Mouse (Mus musculus) limb, embryonic 10.5 days (tissue): ENCODE measurements at regions not wholly inside any gene's neighbourhood (a gene's known extent, or its start where the extent isn't known, plus 50 kb on each side); places are given as distances from the start of the nearest gene placed in this dataset.

Experiments used
- DNase-seq: peaks from one replicate; pipeline ENCODE4 v3.0.0-alpha.2; 2017; ENCODE audit warnings: low spot score
- H3K27ac ChIP-seq: fragments of 300-500 bp; sonication (generic); 2 replicates; pipeline ENCODE4 v1.5.1; 2016; ENCODE audit warnings: mild to moderate bottlenecking
- H3K27me3 ChIP-seq: fragments of 300-500 bp; sonication (generic); 2 replicates; pipeline ENCODE4 v1.6.1; 2016; ENCODE audit warnings: low read depth, mild to moderate bottlenecking; ENCODE audit not compliant: poor library complexity, severe bottlenecking
- H3K36me3 ChIP-seq: fragments of 300-500 bp; sonication (generic); 2 replicates; pipeline ENCODE4 v1.6.1; 2016; ENCODE audit warnings: mild to moderate bottlenecking, moderate library complexity
- H3K4me1 ChIP-seq: fragments of 300-500 bp; sonication (generic); 2 replicates; pipeline ENCODE4 v1.6.1; 2016
- H3K4me3 ChIP-seq: fragments of 300-500 bp; sonication (generic); 2 replicates; pipeline ENCODE4 v1.5.1; 2016; ENCODE audit warnings: mild to moderate bottlenecking, moderate library complexity
- H3K9me3 ChIP-seq: fragments of 300-500 bp; sonication (generic); replicated peaks from 2 replicates; pipeline ENCODE4 v1.6.1; 2016; ENCODE audit warnings: mild to moderate bottlenecking
- WGBS: fragments of 180-500 bp; shearing (Covaris S2); methylation state at CpG from one replicate; pipeline ENCODE4 v1.1.7; 2016; 5-methylcytosine and 5-hydroxymethylcytosine counted together

GRCm38 (mm10) chr3:19458386-19458785 lies 170.1 kb downstream of the 1700064H15Rik start:
- Histone ChIP-seq H3K36me3 (no peaks in the 10 kb centered on the region), H3K27ac (no peak overlapping the region), H3K4me3 (no peak overlapping the region), H3K4me1 (no peaks in the 10 kb centered on the region), H3K27me3 (no peaks in the 10 kb centered on the region), H3K9me3 (no peaks in the 10 kb centered on the region)
- WGBS = 94% methylated on average over 8 of the region's 8 CpGs
- no peak for DNase-seq

- no peaks in the 10 kb centered on the region for H3K36me3 ChIP-seq
- H3K9me3 ChIP-seq = no peaks in the 10 kb centered on the region
- no peak for DNase-seq
- H3K27me3 ChIP-seq = no peaks in the 10 kb centered on the region
- H3K4me1 ChIP-seq = no peaks in the 10 kb centered on the region
- H3K27ac ChIP-seq = no peak overlapping the region
- WGBS = 92% methylated on average over 2 of the region's 2 CpGs
- no peak overlapping the region for H3K4me3 ChIP-seq
Observed at GRCm38 (mm10) chr3:19457431-19457830, 171.0 kb downstream of the 1700064H15Rik start.

- Histone ChIP-seq H3K4me3 (no peak overlapping the region), H3K9me3 (no peaks in the 10 kb centered on the region), H3K4me1 (no peaks in the 10 kb centered on the region), H3K36me3 (no peaks in the 10 kb centered on the region), H3K27ac (no peak overlapping the region), H3K27me3 (no peaks in the 10 kb centered on the region)
- WGBS = 84% methylated on average over 4 of the region's 4 CpGs
- no peak for DNase-seq
Observed at GRCm38 (mm10) chr3:19455838-19456448, 172.5 kb downstream of the 1700064H15Rik start.

GRCm38 (mm10) chr3:19451022-19451421 lies 177.5 kb downstream of the 1700064H15Rik start:
- H3K9me3 ChIP-seq = no peaks in the 10 kb centered on the region
- no peak overlapping the region for H3K27ac ChIP-seq
- DNase-seq = no peak
- no peak overlapping the region for H3K4me3 ChIP-seq
- H3K36me3 ChIP-seq = no peaks in the 10 kb centered on the region
- H3K27me3 ChIP-seq = no peaks in the 10 kb centered on the region
- WGBS = 52% methylated on average over 3 of the region's 3 CpGs
- no peaks in the 10 kb centered on the region for H3K4me1 ChIP-seq

GRCm38 (mm10) chr3:19448931-19449330 lies 179.5 kb downstream of the 1700064H15Rik start:
- Histone ChIP-seq H3K27ac (no peak overlapping the region), H3K27me3 (no peaks in the 10 kb centered on the region), H3K36me3 (no peaks in the 10 kb centered on the region), H3K9me3 (no peaks in the 10 kb centered on the region), H3K4me3 (no peak overlapping the region), H3K4me1 (no peaks in the 10 kb centered on the region)
- WGBS = 84% methylated on average over 3 of the region's 3 CpGs
- DNase-seq = no peak

GRCm38 (mm10) chr3:19448192-19448591 lies 180.3 kb downstream of the 1700064H15Rik start:
- Histone ChIP-seq H3K9me3 (no peaks in the 10 kb centered on the region), H3K4me1 (no peaks in the 10 kb centered on the region), H3K27me3 (no peaks in the 10 kb centered on the region), H3K27ac (no peak overlapping the region), H3K36me3 (no peaks in the 10 kb centered on the region), H3K4me3 (no peak overlapping the region)
- 86% methylated on average over 2 of the region's 2 CpGs for WGBS
- DNase-seq = no peak

GRCm38 (mm10) chr3:19447733-19448132 lies 180.7 kb downstream of the 1700064H15Rik start:
- 76% methylated on average over 1 of the region's 1 CpGs for WGBS
- Histone ChIP-seq H3K4me3 (no peak overlapping the region), H3K9me3 (no peaks in the 10 kb centered on the region), H3K36me3 (no peaks in the 10 kb centered on the region), H3K27ac (no peak overlapping the region), H3K4me1 (no peaks in the 10 kb centered on the region), H3K27me3 (no peaks in the 10 kb centered on the region)
- DNase-seq = no peak

GRCm38 (mm10) chr3:19444914-19445313 lies 183.6 kb downstream of the 1700064H15Rik start:
- no peaks in the 10 kb centered on the region for H3K27me3 ChIP-seq
- H3K4me1 ChIP-seq = 0 out of 2 replicates have a peak, but pooled peaks cover 4% of the 10 kb centered on the region
- no peaks in the 10 kb centered on the region for H3K9me3 ChIP-seq
- no peaks in the 10 kb centered on the region for H3K36me3 ChIP-seq
- 75% methylated on average over 2 of the region's 2 CpGs for WGBS
- no peak overlapping the region for H3K4me3 ChIP-seq
- no peak for DNase-seq
- H3K27ac ChIP-seq = no peak overlapping the region

- Histone ChIP-seq H3K4me3 (no peak overlapping the region), H3K36me3 (no peaks in the 10 kb centered on the region), H3K27me3 (no peaks in the 10 kb centered on the region), H3K9me3 (no peaks in the 10 kb centered on the region), H3K4me1 (0 out of 2 replicates have a peak, but pooled peaks cover 7% of the 10 kb centered on the region), H3K27ac (no peak overlapping the region)
- WGBS = 65% methylated on average over 1 of the region's 1 CpGs
- DNase-seq = no peak
Observed at GRCm38 (mm10) chr3:19441827-19442226, 186.7 kb downstream of the 1700064H15Rik start.

- 86% methylated on average over 4 of the region's 4 CpGs for WGBS
Observed at GRCm38 (mm10) chr3:19430159-19430558, 198.3 kb downstream of the 1700064H15Rik start.

GRCm38 (mm10) chr3:19429422-19430076 lies 198.9 kb downstream of the 1700064H15Rik start:
- 92% methylated on average over 6 of the region's 6 CpGs for WGBS
- Histone ChIP-seq H3K27me3 (no peaks in the 10 kb centered on the region), H3K9me3 (no peaks in the 10 kb centered on the region), H3K27ac (no peak overlapping the region), H3K4me1 (no peaks in the 10 kb centered on the region), H3K4me3 (no peak overlapping the region), H3K36me3 (no peaks in the 10 kb centered on the region)
- no peak for DNase-seq

More at GRCm38 (mm10) chr3:19430159-19430558, 198.3 kb downstream of the 1700064H15Rik start:
- Histone ChIP-seq H3K36me3 (no peaks in the 10 kb centered on the region), H3K9me3 (no peaks in the 10 kb centered on the region), H3K4me1 (no peaks in the 10 kb centered on the region), H3K4me3 (no peak overlapping the region), H3K27me3 (no peaks in the 10 kb centered on the region), H3K27ac (no peak overlapping the region)
- no peak for DNase-seq

GRCm38 (mm10) chr3:19429010-19429409 lies 199.5 kb downstream of the 1700064H15Rik start:
- H3K9me3 ChIP-seq = no peaks in the 10 kb centered on the region
- no peak for DNase-seq
- H3K4me1 ChIP-seq = no peaks in the 10 kb centered on the region
- H3K27ac ChIP-seq = no peak overlapping the region
- no peak overlapping the region for H3K4me3 ChIP-seq
- no peaks in the 10 kb centered on the region for H3K27me3 ChIP-seq
- H3K36me3 ChIP-seq = no peaks in the 10 kb centered on the region

- no peaks in the 10 kb centered on the region for H3K27me3 ChIP-seq
- H3K4me3 ChIP-seq = no peak overlapping the region
- no peaks in the 10 kb centered on the region for H3K36me3 ChIP-seq
- no peak overlapping the region for H3K27ac ChIP-seq
- no peaks in the 10 kb centered on the region for H3K4me1 ChIP-seq
- H3K9me3 ChIP-seq = no peaks in the 10 kb centered on the region
- DNase-seq = no peak
- 82% methylated on average over 1 of the region's 1 CpGs for WGBS
Observed at GRCm38 (mm10) chr3:19426130-19426556, 202.3 kb downstream of the 1700064H15Rik start.
